In the genomic region with DNA sequence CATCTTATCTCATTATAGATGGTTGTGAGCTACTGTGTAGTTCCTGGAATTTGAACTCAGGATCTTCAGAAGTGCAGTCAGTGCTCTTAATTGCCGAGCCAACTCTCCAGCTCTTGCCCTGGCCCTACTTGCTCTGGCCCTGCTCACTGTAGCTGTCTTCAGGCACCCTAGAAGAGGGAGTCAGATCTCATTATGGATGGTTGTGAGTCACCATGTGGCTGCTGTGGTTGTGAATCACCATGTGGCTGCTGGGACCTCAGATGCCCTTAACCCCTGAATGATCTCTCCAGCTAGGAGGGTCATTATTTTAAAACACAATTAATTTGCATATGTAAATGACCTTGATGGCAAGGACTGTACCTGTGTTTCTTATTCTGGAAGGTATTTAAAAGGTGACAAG, we compare ENCODE assay signal across 17 mouse cellular contexts.
DNase-seq lines count a peak whose midpoint lies in the region; ATAC-seq and TF ChIP-seq lines count a peak whose summit lies in the region.
"Had no signal": no experiment of that assay in that cellular context is flagged by ENCODE, and none has a peak within 500 bp of the region (broad histone marks: within the 10 kb centered on the region; RNA-seq: fewer than 3 reads in every experiment).

No protein-coding gene starts in this region.

- no peaks in the 10 kb centered on the region for H3K9me3 ChIP-seq in liver, embryonic 11.5 days (ENCODE audit: control insufficient read depth, low read length)
- H3K9me3 ChIP-seq: embryonic facial prominence, embryonic 12.5 days; liver, embryonic 13.5 days; lung, embryonic 15.5 days had no signal

- H3K9ac ChIP-seq in liver, embryonic 11.5 days (ENCODE audit: low read depth, low read length), result no peak overlapping the region
- H3K9ac ChIP-seq: embryonic facial prominence, embryonic 12.5 days; liver, embryonic 13.5 days; lung, embryonic 15.5 days had no signal

- H3K27me3 ChIP-seq in Patski, result no peaks in the 10 kb centered on the region
- no peaks in the 10 kb centered on the region for H3K27me3 ChIP-seq in liver, embryonic 11.5 days (replicated peaks; ENCODE audit: control insufficient read depth, insufficient read depth, low read length)
- H3K27me3 ChIP-seq: embryonic facial prominence, embryonic 12.5 days; liver, embryonic 13.5 days; lung, embryonic 15.5 days had no signal

- DNase-seq in adrenal gland, adult (ENCODE audit: inconsistent age in 2 of 2, low spot score in 1 of 2), result peak; percentile 60 to 83
- DNase-seq in adrenal gland, postnatal 4 days (ENCODE audit: low spot score in 2 of 2), result no peak
- peak; percentile 89 for DNase-seq in 416B (ENCODE audit: low read depth)
- no peak for DNase-seq in Patski (ENCODE audit: low read depth, low spot score)
- peak; percentile 12 for DNase-seq in brain, adult 2 months (ENCODE audit: low read depth, low spot score)
- DNase-seq in frontal cortex, postnatal 14 days (ENCODE audit: low spot score in 2 of 2), result no peak
- no peak for DNase-seq in frontal cortex, adult 2 months (ENCODE audit: extremely low spot score in 1 of 2, low spot score in 1 of 2)
- no peak for DNase-seq in liver, embryonic 11.5 days (ENCODE audit: low spot score)
- DNase-seq: cerebellum, adult 18-20 months; gastrocnemius, postnatal 25 days; kidney, adult 11 months; kidney, postnatal 14 days; liver, embryonic 13.5 days; thymus, adult 2 months had no signal

- H3K27ac ChIP-seq in liver, embryonic 11.5 days (ENCODE audit: low read depth, low read length), result no peak overlapping the region
- H3K27ac ChIP-seq: embryonic facial prominence, embryonic 12.5 days; liver, embryonic 13.5 days; lung, embryonic 15.5 days had no signal

- no peaks in the 10 kb centered on the region for H3K36me3 ChIP-seq in liver, embryonic 11.5 days (ENCODE audit: control insufficient read depth, insufficient read depth, low read length)
- H3K36me3 ChIP-seq: embryonic facial prominence, embryonic 12.5 days; liver, embryonic 13.5 days; lung, embryonic 15.5 days had no signal

- H3K4me2 ChIP-seq in liver, embryonic 11.5 days, result no peak overlapping the region
- H3K4me2 ChIP-seq: embryonic facial prominence, embryonic 12.5 days; liver, embryonic 13.5 days; lung, embryonic 15.5 days had no signal

- TF ChIP-seq CTCF in Patski (IDR thresholded peaks at IDR 0.05), result no peak

- peak; percentile 54 for ATAC-seq in Patski
- no peak for ATAC-seq in liver, embryonic 11.5 days (replicated peaks; ENCODE audit: low FRiP score)
- ATAC-seq: hindbrain, embryonic 16.5 days had no signal

- CTCF ChIA-PET in Patski (lab: Charles Lee), result no interaction called here

- in situ Hi-C loops in Patski (cut with MboI; ENCODE audit: low pct_unique_long_range_greater_than_20kb), result no loop called here

- 65% methylated on average over 1 of the region's 1 CpGs for WGBS in liver, embryonic 11.5 days

- POLR2A ChIA-PET in Patski (lab: Charles Lee), result no interaction called here

- H3K4me1 ChIP-seq in liver, embryonic 11.5 days (replicated peaks; ENCODE audit: control insufficient read depth, insufficient read depth, low read length), result no peaks in the 10 kb centered on the region
- H3K4me1 ChIP-seq: embryonic facial prominence, embryonic 12.5 days; liver, embryonic 13.5 days; lung, embryonic 15.5 days had no signal

- H3K4me3 ChIP-seq in liver, embryonic 11.5 days (ENCODE audit: low read depth, low read length), result no peak overlapping the region
- H3K4me3 ChIP-seq: embryonic facial prominence, embryonic 12.5 days; liver, embryonic 13.5 days; lung, embryonic 15.5 days had no signal

Comparison
In these comparisons a context has a peak if more than half of its experiments do, and no peak if none do; other contexts are left out.
1. DNase-seq: peak in adrenal gland, adult (2 of 2), 416B (single experiment) and brain, adult 2 months (single experiment); none in adrenal gland, postnatal 4 days (0 of 2), Patski (single experiment), frontal cortex, postnatal 14 days (0 of 2), frontal cortex, adult 2 months (0 of 2) and liver, embryonic 11.5 days (single experiment).